Mouse (Mus musculus) kidney, adult 11 months (tissue): ENCODE measurements around the gene Hrh2.

ENCODE experiments used
- DNase-seq: peaks from one replicate; pipeline ENCODE4 v3.0.0; 2022

Hrh2 gene

DNA sequence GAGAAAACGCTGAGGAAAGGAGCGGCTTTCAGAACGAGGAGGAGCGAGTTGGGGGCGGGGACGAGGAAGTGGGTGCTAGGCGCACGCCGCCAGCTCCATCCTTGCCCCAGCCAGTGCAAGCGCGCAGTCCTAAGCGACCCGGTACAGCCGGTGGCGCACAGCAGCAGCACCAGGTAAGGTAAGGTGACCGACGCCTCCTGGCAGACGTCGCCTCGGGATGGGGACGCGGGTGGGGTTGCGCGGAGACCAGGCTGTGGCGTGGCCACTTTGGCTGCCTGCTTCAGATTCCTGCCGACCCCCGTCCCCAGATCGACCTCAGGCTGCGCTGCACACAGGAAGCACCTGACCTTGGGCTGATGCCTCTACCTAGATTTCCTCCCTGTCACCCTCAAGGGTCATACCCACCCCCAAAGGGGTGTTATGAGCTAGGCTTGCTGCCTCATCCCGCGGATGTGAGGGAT lies at the start of gene Hrh2:
TSS of gene Hrh2 (plus strand) at position 109 of the 461 bp plus-strand sequence.
- no peak for DNase-seq

DNA sequence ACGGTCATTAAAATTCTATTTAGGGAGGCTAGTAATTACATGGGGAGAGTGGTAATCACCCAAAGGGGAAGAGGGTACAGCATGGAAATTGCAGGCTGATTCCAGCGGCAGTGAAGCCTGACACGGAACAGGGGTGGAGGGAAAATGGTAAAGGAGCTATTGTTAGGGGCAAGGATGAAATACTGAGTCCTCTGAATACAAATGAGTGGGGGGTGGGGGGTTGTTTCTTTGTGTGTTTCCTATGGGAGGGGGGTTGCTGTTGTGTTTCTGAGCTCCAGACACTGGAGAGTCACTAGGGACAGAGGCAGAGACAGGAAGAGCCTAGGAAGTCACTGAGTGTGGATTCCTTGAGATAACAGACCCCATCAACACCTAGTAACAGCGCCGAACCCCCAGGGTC lies 48.1 kb upstream of the Hrh2 start:
- DNase-seq = no peak

DNA sequence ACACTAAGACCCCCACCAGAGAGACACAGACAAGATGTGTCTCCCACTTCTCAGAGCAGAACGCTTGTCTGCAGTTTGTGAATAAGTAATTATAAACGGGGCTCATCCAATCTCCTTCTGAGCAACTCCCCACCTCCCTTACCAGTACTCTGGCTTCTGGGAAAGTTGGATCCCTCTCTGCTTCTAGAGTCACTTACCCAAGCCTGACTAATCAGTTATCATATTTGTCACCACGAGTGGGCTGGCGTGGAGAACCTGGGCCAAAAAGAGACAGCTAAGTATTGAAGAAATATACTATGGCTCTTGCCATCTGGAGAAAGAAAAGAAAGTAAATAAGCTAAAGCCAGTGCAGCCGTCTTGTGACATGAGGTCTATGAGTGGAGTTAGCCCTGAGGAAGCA lies 47.3 kb upstream of the Hrh2 start:
- DNase-seq = no peak

DNA sequence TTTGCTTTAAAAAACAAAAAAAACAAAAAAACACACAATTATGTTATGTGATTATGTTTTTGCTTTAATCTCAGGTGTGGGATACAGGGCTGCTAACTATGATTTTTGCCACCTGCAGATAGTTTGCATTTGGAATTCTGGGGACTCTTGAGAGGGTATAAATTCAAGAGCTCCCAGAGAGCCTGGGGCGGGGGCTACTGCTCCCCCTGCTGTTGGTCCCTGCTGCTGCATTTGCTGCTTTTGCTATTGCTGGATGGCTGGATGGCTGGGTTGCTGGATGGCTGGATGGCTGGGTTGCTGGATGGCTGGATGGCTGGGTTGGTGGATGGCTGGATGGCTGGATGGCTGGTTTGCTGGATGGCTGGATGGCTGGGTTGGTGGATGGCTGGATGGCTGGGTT lies 44.6 kb upstream of the Hrh2 start:
- DNase-seq = no peak

DNA sequence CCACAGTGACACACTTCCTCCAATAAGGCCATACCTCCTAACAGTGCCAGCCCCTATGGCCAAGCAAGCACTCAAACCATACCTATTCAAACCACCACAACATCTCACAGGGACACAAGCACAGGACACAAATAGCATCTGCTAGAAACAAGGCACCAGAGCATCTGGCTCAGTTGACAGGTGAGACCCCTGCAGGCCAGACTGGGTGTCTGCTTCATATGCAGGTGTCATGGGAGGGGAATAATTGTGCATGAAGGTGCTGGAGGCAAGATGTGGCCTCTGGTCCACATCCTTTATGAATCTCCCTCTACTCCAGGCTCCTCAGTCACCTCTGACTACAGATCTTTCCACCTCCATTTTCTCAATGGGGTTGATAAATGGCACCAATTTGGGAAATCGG lies 39.5 kb upstream of the Hrh2 start:
- no peak for DNase-seq

DNA sequence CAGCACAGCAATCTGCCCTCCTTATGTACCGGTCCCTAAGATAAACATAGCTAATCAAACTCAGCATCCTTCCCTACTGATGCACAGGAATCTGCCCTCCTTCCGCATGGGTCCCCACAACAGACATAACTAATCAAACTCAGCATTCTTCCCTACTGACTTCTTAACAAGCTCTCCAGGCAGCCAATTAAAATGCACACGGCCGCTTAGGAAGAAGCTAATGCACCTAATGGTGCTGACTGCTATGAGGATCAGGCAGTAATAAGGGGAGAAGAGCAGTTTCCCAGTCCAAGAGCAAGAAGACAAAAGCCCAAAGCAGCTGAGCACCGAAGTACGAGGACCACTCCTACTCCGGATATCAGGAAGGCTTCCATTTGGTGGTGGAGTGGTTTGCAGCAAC lies 39.0 kb upstream of the Hrh2 start:
- DNase-seq = no peak

DNA sequence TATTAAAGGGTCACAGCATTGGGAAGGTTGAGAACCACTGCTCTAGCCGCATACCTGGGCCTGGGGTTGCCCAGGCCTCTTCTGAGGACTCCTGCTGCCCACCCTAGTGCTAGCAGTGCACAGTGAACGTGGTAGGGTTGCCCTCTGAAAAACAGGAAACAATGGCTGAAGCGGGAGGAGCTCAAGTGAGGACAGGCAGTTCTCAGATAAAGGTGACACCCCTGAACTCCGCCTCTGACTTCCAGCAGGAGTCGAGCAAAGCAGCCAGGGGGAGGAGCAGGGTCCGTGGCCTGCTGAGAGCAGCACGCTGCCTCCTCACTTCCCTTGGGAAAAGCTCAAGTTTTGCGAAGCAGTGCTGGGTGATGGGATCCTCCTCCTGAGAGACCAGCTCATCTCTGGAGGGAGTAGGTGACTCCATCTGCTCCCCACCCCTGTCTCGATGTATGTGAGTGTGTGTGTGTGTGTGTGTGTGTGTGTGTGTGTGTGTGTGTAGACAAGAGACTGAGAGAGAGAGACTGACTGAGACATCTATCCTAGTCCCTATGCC lies 38.2 kb upstream of the Hrh2 start:
- no peak for DNase-seq

DNA sequence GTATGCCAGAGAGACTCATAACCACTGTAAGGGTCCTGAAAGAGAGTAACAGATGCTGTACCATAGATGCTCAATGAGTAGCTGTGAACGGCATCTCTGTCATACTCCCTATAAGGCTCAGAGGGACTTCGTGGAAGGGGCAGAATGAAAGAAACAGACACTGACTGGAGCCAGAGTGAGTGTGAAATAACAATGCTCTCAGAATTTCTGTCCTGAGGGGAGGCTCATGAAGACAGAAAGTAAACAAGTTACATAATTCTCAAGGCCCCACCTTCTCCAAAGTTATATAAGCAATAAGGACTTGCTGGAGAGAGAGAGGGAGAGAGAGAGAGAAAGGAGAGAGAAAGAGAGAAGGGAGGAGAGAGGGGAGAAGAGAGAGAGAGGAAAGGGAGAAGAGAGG lies 36.1 kb upstream of the Hrh2 start:
- DNase-seq = no peak

DNA sequence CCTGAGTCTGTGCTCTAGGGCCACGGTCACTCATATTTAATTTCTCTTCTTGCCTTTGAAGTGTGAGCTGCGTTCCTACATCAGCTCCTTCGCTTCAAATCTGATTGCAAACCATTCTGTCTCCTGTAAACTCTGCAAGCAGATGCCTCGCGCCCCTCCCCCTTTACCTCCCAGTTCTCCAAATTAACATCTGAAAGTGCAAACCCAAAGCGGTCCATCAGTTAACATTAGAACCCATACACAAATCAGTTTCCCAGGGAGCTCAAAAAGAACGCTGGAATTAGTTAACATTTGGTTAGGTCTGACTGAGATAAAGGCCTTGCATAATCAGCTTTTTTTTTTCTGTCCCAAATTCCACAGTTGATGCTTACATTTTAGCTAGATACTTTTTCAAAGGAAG lies 32.7 kb upstream of the Hrh2 start:
- DNase-seq = no peak

DNA sequence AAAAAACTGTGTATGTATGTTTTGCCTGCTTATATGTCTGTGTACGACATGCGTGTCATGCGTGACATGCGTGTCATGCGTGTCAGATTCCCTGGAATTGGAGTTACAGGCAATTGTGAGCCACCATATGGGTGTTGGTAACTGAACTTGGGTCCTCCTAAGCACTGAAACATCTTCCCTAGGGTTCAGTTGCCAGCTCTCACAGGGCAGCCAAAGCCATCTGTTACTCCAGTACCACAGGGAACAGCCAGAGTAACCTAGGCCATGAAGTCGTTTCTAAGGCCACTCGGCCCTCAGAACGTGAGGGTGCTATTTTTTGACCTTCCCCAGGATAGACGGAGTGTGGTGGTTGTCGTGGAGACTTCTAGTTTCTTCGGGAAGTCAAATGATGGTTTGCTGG lies 32.2 kb upstream of the Hrh2 start:
- DNase-seq = no peak

DNA sequence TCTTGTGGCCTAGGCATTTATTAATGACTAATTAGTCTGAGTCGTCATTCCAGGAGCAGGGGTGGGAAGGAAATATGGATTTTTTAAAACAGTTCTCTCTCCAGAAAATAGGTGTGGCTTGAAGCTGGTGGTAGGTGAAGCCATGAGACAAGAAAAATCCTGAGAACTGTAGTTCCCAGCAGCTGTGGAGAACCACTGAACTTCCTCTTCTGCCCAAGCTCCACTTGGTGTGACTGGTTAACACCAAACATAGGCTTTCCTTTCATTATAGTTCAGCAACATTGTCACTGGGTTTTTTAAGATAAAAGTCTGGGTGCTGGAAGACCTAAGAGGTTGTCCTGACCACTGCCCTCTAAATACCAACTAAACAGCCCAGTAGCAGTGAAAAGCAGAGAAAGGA lies 31.4 kb upstream of the Hrh2 start:
- DNase-seq = no peak

DNA sequence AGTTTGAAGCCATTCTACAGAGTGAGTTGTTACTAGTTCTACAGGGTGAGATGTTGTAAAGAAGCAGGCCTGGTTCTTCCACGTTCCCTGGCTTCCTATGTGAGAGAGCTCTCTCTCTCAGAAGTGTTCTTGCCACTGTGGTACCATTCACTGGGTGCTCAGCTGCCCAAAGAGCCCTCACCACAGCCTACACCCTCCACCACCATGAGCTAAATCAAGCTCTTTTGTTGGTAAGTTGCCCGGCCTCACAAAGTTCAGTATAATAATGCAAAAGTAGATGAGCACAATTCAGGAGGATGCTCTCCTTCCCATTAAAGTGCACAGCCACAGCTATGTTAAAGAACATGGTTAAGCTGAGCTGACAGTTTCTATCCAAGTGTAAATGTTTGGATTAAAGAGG lies 30.4 kb upstream of the Hrh2 start:
- DNase-seq = no peak

DNA sequence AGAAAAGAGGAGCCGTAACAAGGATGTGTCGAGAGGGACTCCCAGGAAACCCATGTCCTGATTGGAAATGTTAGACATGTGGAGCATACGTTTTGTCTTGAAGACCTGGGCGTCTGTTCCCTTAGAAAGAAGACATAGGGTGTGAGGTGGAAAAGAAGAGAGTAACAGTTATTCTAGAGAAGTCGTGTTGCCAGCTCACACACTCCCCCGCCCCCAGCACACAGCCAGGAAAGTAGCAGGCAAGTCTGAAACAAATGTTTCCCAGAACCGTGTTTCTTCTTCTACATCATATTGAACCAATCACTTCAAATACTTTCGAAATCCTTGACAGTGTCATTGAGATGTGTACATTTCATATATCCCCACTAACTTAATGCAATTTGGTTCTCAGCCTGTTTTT lies 28.6 kb upstream of the Hrh2 start:
- no peak for DNase-seq

DNA sequence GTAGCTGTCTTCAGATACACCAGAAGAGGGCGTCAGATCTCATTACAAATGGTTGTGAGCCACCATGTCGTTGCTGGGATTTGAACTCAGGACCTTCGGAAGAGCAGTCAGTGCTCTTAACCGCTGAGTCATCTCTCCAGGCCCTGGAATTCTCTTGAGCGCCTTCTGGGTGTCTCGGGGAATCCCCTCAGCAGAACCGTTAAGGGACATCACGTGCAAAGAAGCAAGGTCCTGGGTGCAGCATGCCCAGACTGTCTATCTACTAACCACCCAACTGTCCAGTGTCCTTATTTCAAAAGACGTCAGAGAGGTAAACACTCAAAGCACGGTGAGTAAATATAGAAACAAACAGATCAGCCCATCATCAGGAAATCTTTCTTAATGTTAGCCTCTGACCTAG lies 27.5 kb upstream of the Hrh2 start:
- DNase-seq = no peak

DNA sequence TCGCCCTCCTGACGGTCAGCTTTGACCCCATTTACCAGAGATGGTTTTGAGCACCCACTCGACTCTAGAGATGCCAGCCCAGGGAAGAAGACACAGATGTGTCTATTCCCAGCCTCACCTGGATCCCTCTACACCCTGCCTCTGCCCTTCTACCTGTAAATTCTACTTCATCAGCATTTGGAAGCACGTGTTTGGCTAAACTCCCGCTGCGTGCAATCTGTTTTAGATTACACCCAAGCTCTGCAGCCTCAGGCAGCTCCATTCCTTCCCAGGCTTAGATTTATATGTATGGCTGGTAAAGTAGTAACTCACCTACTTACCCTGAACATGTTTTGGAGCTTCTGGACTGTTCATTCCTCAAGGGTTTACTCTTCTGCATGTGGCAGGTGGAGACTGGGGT lies 26.9 kb upstream of the Hrh2 start:
- DNase-seq = no peak

DNA sequence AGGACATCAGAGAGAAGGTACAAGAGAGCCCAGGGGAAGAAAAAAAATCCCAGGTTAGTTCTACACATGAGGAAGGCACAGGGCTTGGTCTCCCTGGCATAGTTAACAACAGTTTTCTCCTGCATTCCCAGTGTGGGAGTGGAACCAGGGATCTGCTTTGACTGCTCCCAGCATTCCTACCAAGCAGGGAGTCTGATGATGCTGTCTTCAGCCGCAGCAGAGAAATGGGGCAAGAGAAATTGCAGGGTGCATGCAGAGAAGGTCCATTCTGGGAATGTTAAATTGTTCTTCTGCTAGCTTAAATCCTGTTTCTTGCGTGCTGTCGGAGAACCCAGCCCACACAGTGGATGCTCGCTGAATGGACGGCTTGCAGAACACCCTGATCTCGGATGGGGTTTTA lies 26.2 kb upstream of the Hrh2 start:
- DNase-seq = no peak

DNA sequence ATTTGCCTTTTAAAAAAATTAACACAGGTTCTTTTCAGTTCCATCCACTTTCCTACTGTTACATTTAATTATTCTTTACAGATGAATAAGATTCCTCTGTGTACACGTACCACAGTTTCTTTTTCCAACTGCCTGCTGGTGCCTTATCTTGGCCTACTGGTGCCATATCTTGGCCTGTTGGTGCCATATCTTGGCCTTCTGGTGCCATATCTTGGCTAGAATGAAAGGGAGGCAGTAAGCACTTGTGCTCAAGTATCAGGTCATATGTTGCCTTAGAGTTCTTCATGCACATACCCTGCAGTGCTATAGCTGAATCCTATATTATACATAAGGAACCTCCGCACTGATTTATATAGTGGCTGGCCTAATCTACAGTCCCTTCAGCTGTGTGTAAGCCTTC lies 24.9 kb upstream of the Hrh2 start:
- no peak for DNase-seq

DNA sequence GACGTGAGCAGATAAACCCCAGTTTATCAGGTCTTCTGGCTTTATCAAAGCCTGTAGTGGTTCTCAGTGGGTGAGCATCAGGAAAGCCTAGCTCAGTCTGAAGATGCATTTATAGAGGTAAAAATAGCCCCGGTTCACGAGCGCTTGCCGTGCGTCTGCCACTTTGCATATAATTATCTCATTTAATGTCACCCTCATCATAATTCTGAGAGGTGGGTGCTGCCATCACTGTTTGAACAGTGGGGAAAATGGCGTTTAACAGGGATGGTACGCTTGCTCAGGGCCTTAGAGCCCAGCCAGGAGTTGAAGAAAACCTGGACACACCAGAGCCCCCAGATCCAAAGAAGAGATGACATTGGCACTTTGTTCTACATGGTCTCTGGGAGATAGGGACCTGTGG lies 23.3 kb upstream of the Hrh2 start:
- DNase-seq = no peak

DNA sequence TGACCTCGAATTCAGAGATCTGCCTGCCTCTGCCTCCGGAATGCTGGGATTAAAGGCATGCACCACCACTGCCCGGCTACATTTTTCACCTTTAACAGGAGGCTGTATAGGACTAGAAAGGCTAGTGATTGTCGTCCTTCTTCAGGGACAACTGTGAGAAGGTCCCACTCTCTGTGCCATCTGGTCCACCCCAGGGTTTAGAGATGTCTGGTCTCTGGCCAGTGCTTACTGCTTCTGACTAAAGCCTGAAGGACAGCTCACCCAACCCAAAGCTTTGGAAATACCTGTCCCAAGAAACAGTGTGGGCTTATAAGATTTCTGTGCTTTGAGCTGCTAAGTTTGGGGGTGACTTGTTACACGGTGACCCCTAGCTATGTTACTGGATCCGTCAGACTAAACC lies 21.6 kb upstream of the Hrh2 start:
- DNase-seq = no peak

DNA sequence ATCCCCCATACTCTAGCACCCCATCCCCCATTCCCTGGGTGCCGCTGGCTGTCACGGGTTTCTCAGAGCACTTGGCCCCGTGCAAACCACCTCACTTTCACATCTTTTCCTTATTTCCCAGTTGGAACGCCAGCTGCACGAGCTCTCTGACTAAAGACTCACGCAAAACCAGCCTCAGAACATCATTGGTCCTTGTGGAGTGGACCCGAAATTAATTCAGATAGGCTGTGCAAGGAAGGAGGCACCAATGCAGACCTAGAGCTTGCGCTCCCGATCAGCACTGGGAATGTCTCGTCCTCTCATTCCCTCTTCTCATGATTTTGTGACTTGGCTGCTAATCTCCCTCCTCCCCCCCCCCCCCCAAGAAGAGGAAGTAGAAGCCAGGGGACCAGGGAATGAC lies 20.6 kb upstream of the Hrh2 start:
- no peak for DNase-seq

DNA sequence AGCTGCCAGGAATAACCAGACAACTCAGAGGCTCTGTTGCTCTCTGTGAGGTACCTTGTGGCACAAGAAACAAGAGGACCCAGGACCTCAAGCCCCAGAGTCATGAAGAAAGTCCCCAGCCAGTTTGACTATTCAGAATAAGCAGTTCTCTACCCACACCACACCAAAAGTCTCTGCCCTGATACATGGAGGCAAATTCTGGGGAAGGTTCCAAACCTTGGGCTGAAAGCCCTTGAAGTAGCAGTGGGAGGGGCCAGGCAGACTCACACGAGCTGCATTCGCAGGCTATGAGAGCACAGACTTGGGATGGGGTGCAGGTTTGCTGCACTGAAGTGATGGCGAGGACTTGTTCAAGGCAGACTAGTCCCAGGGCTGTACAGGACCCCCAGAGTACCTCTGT lies 20.2 kb upstream of the Hrh2 start:
- no peak for DNase-seq

DNA sequence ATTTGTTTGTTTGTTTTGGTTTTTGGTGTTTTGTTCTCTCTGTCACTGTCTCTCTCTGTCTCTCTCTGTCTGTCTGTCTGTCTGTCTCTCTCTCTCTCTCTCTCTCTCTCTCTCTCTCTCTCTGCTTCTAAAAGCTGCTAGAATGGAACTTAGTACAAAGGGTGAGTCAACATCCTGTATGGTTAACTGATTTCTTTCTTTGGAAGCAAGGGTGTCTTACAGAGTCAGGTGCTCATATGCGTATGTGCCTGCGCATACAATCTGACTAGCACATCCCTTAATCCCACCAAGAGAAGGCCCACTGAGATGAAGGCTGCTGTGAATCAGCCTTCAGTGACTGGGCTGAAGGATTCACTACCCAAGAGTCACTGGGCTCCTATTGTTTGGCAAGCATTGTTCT lies 18.0 kb upstream of the Hrh2 start:
- DNase-seq = no peak

DNA sequence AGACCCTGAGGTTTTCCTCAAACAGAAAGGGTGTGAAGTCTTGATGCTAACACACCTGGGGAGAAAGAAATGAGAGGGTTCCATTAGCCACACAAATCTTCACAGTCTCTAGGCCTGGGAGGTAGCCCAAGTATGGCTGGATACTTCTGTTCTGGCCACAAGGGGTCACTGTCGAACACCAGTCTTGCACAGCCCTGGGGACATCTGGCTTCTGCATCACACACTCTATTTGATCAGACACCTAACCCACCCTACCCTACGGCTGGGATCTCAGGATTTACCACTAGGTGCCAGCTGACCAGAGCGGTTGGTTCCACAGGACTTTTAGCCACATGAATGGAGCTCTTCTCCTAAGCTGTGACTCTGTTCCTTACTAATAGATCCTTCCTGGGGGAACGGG lies 17.2 kb upstream of the Hrh2 start:
- DNase-seq = no peak

DNA sequence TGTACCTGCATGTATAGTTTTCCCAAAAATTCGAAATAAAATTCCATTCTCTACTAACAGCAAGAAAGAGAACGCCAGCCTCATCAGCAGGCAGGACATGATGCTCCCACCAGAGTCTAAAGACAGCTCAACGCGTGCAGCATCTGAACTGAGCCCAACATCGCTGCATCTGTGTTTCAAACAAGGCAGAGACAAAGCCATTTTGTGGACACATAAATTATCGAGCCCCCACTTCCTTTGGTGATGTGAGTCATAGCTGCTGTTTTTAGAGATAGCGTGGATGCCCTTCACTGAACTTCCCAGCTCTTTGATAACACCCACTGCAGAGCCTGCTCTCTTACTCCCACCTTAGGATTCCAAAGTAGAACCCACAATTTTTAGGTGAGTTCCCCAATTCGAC lies 16.5 kb upstream of the Hrh2 start:
- DNase-seq = no peak

DNA sequence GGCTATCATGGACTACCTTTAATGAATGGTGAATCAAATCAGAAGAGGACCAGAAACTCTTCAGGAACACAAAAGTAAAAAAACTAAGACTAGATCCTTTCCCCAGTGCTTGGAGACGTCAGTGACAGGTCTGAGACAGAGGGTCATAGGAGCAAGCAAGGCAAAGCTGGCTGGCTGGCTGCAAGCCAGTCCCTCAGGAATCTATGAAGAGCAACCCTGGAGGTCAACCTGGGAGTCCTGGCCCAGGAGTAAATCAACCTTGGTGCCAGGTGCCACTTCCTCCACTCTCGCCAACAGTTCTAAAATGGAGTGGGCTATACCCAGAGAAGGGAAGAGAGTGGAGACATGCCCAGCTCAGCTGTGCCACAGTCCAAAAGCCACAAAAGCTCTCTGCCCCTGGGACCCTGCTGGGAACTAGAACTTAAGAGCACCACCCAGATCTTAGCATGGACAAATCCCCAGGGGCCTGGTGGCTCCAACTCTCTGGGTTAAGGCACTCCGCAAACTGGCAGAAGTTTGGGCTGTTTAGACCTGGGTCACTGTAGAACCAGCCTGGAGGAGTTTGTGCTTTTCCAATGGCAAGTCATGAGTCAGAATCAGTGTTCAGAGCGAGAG lies 15.4 kb upstream of the Hrh2 start:
- no peak for DNase-seq

DNA sequence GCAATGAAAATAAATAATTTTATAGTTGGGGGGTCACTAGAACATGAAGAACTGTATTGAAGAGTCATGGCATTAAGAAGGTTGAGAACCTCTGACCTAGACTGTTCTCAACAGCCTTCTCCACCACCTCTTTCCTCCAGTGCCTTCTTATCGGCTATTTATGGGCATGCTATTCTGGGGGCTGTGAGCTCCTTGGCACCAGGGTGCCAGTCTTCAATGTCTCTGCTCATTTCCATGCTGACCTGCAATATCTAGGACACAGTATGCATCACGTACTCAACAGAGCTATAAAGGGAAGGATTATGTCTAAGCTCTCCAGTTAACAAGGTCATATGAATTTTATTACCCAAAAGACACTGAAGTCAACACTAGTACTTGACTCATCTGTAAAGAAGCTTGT lies 14.6 kb upstream of the Hrh2 start:
- DNase-seq = no peak
